Mouse (Mus musculus) heart, adult 18-20 months (tissue): ENCODE measurements at regions not wholly inside any gene's neighbourhood (a gene's known extent, or its start where the extent isn't known, plus 50 kb on each side); places are given as distances from the start of the nearest gene placed in this dataset.

Experiments used
- DNase-seq, 2 experiments: peaks; one replicate each; pipeline ENCODE4 v3.0.0; 2021 to 2022; ENCODE audit warnings: mixed read lengths in 1 of 2

GRCm38 (mm10) chr2:47750997-47751623, 1062.8 kb upstream of the Acvr2a start:
- no peak for DNase-seq

GRCm38 (mm10) chr2:47755716-47756115, 1058.2 kb upstream of the Acvr2a start:
- peak in 1 of 2 experiments; percentile 2 for DNase-seq

- DNase-seq: no peak
These were observed 1057.7 kb upstream of the Acvr2a start for GRCm38 (mm10) chr2:47756248-47756647.

GRCm38 (mm10) chr2:47775766-47776165, 1038.1 kb upstream of the Acvr2a start:
- DNase-seq: no peak

GRCm38 (mm10) chr2:47776965-47777364, 1036.9 kb upstream of the Acvr2a start:
- no peak for DNase-seq

GRCm38 (mm10) chr2:47785848-47786247, 1028.1 kb upstream of the Acvr2a start:
- peak; percentile 6 to 63 for DNase-seq

GRCm38 (mm10) chr2:47822746-47823271, 991.1 kb upstream of the Acvr2a start:
- peak; percentile 4 to 11 for DNase-seq

GRCm38 (mm10) chr2:47832493-47832892, 981.4 kb upstream of the Acvr2a start:
- no peak for DNase-seq

GRCm38 (mm10) chr2:47833517-47833916, 980.4 kb upstream of the Acvr2a start:
- DNase-seq: no peak

GRCm38 (mm10) chr2:47834055-47834799, 979.7 kb upstream of the Acvr2a start:
- no peak for DNase-seq

- DNase-seq: peak; percentile 1 to 2
These were observed 956.7 kb upstream of the Acvr2a start for GRCm38 (mm10) chr2:47857229-47857628.

GRCm38 (mm10) chr2:47862446-47862845, 951.5 kb upstream of the Acvr2a start:
- DNase-seq: no peak

GRCm38 (mm10) chr2:47878002-47878401, 935.9 kb upstream of the Acvr2a start:
- no peak for DNase-seq

GRCm38 (mm10) chr2:47879071-47879470, 934.8 kb upstream of the Acvr2a start:
- no peak for DNase-seq

GRCm38 (mm10) chr2:47879796-47880195, 934.1 kb upstream of the Acvr2a start:
- no peak for DNase-seq

GRCm38 (mm10) chr2:47888166-47888565, 925.7 kb upstream of the Acvr2a start:
- DNase-seq: no peak

GRCm38 (mm10) chr2:47891366-47891765, 922.5 kb upstream of the Acvr2a start:
- DNase-seq: no peak

GRCm38 (mm10) chr2:47892879-47893278, 921.0 kb upstream of the Acvr2a start:
- DNase-seq: no peak

GRCm38 (mm10) chr2:47894806-47895205, 919.1 kb upstream of the Acvr2a start:
- DNase-seq: peak in 1 of 2 experiments; percentile 0

- no peak for DNase-seq
These were observed 899.6 kb upstream of the Acvr2a start for GRCm38 (mm10) chr2:47914270-47914669.

- DNase-seq: no peak
These were observed 898.9 kb upstream of the Acvr2a start for GRCm38 (mm10) chr2:47914986-47915485.

- no peak for DNase-seq
These were observed 890.9 kb upstream of the Acvr2a start for GRCm38 (mm10) chr2:47922965-47923364.

- no peak for DNase-seq
These were observed 887.3 kb upstream of the Acvr2a start for GRCm38 (mm10) chr2:47926620-47927019.
